Mouse (Mus musculus) left cerebral cortex, adult 8-10 months (tissue): Measurements from ENCODE around the gene Tlr9. TPM values are rescaled to one million over a fixed set of nuclear protein-coding genes. Genes with fewer than 3 reads are reported as not detected.
A peak's percentile ranks its signal among the peaks of the same experiment; 100 is the strongest.

Experiments used
- DNase-seq, 2 experiments: peaks; one replicate each; pipeline ENCODE4 v3.0.0; 2022; ENCODE audit warnings: low spot score in 2 of 2
- total RNA-seq, 4 experiments: library from RNA; stranded (reverse); gene quantifications; 2 replicates each; pipeline ENCODE4 v1.2.4; 2022

Gene Tlr9
- total RNA-seq, 4 experiments from 2014 or later: 0.85 to 2.0 (median 1.7) TPM

- DNase-seq: no peak
Observed at GRCm38 (mm10) chr9:106203990-106204851, 18.2 kb upstream of the Tlr9 start.

- no peak for DNase-seq
Observed at GRCm38 (mm10) chr9:106205713-106206290, 16.6 kb upstream of the Tlr9 start.

- no peak for DNase-seq
Observed at GRCm38 (mm10) chr9:106206515-106206914, 15.9 kb upstream of the Tlr9 start.

GRCm38 (mm10) chr9:106208181-106208580, 14.2 kb upstream of the Tlr9 start:
- DNase-seq: no peak

- no peak for DNase-seq
Observed at GRCm38 (mm10) chr9:106209954-106210353, 12.4 kb upstream of the Tlr9 start.

- DNase-seq: no peak
Observed at GRCm38 (mm10) chr9:106210853-106211609, 11.4 kb upstream of the Tlr9 start.

- peak in 1 of 2 experiments; percentile 57 for DNase-seq
Observed at GRCm38 (mm10) chr9:106211680-106212593, 10.5 kb upstream of the Tlr9 start.

GRCm38 (mm10) chr9:106212594-106212981, 9.8 kb upstream of the Tlr9 start:
- no peak for DNase-seq

GRCm38 (mm10) chr9:106215341-106216125, 6.9 kb upstream of the Tlr9 start:
- DNase-seq: no peak

GRCm38 (mm10) chr9:106216971-106217370, 5.4 kb upstream of the Tlr9 start:
- DNase-seq: no peak

GRCm38 (mm10) chr9:106220894-106221523, 1.4 kb upstream of the Tlr9 start:
- DNase-seq: no peak

GRCm38 (mm10) chr9:106222994-106223393, 596 bp downstream of the Tlr9 start:
- DNase-seq: no peak

GRCm38 (mm10) chr9:106225469-106226150, 3.2 kb downstream of the Tlr9 start:
- no peak for DNase-seq

- no peak for DNase-seq
Observed at GRCm38 (mm10) chr9:106226151-106226682, 3.8 kb downstream of the Tlr9 start.

- DNase-seq: no peak
Observed at GRCm38 (mm10) chr9:106227790-106228429, 5.5 kb downstream of the Tlr9 start.

GRCm38 (mm10) chr9:106230051-106230733, 7.8 kb downstream of the Tlr9 start:
- no peak for DNase-seq

GRCm38 (mm10) chr9:106230734-106231106, 8.3 kb downstream of the Tlr9 start:
- DNase-seq: no peak

GRCm38 (mm10) chr9:106231220-106231619, 8.8 kb downstream of the Tlr9 start:
- DNase-seq: no peak
